Mouse (Mus musculus): ENCODE results near the gene Rnaseh1. TPM values are rescaled to one million over a fixed set of nuclear protein-coding genes. Genes with fewer than 3 reads are reported as not detected.

Rnaseh1 gene
- polyA plus RNA-seq, 1 experiment from 2014 or later, result 16.0 TPM

DNA sequence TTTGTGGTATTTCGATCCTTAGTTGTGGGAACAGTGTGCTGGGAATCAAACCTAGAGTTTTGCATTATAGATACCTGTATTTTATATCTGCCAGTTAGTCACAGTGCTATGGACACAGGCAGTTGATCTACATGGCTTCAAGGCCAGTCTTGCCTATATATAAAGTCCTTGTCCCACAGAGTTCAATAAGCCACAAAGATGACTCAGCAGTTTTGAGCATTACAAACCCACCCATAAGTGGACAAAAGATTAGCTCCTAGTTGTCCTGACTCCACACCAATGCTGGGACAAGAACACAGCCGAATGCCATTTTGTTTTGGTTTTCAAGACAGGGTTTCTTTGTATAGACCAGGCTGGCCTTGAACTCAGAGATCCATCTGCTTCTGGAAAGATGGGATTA is 21.0 kb upstream of the Rnaseh1 start:
- H3K4me1 ChIP-seq (ENCODE audit: control insufficient read depth in 2 of 2, insufficient read depth in 2 of 2, low read length in 2 of 2), result peaks cover 0 to 1% of the 10 kb centered on the region in 2 experiments; a peak in 1 of 4 replicates
- H3K4me3 ChIP-seq (ENCODE audit: control insufficient read depth in 1 of 2, insufficient read depth in 1 of 2, low read depth in 1 of 2, low read length in 2 of 2), result no peak overlapping the region
- no peak for ATAC-seq (ENCODE audit: insufficient number of reproducible peaks, insufficient read depth, low FRiP score, low read depth)
- H3K9ac ChIP-seq (ENCODE audit: low read length), result no peak overlapping the region
- no peak overlapping the region for H3K4me2 ChIP-seq (ENCODE audit: low read length)
- no peak overlapping the region for H3K27ac ChIP-seq (replicated peaks in 1 of 2; ENCODE audit: control insufficient read depth in 1 of 2, insufficient read depth in 1 of 2, low read depth in 2 of 2, low read length in 2 of 2)
- 92% methylated on average over 2 of the region's 2 CpGs for WGBS
- no peaks in the 10 kb centered on the region for H3K9me3 ChIP-seq (ENCODE audit: control insufficient read depth, low read length)
- H3K27me3 ChIP-seq (ENCODE audit: control insufficient read depth, insufficient read depth, low read length), result no peaks in the 10 kb centered on the region
- peaks cover 54% of the 10 kb centered on the region for H3K36me3 ChIP-seq (ENCODE audit: control insufficient read depth, insufficient read depth, low read length)

DNA sequence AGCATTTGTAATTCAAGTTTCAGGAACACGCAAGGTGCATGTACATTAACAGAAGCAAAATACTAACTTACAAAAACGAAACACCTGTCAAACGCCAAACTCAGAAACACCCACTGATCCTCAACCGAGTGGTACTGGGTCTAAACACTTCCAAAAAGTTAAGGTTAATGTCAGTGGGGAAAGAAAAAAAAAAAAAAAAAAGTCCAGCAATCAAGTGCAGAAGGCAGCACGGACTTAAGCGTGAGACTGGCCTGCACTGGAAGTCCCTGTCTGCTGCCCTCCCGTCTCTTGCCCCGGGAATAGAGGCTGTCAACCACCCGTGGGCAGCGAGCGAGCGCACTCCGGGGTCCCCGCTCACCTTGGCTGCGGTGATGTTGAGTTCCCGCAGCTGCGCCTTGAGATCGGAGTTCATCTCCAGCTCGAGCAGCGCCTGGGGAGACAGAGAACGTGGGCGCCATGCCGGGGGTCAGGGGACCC is 14.3 kb upstream of the Rnaseh1 start:
- ATAC-seq (ENCODE audit: insufficient number of reproducible peaks, insufficient read depth, low FRiP score, low read depth), result no peak; the same call in 1 of the 2 replicates
- Histone ChIP-seq H3K36me3 (ENCODE audit: control insufficient read depth, insufficient read depth, low read length) (peaks cover 45% of the 10 kb centered on the region), H3K9ac (ENCODE audit: low read length) (peak overlapping the region; percentile 99), H3K9me3 (ENCODE audit: control insufficient read depth, low read length) (no peaks in the 10 kb centered on the region), H3K4me1 (ENCODE audit: control insufficient read depth in 2 of 2, insufficient read depth in 2 of 2, low read length in 2 of 2) (peaks cover 4 to 14% of the 10 kb centered on the region in 2 experiments), H3K27ac (replicated peaks in 1 of 2; ENCODE audit: control insufficient read depth in 1 of 2, insufficient read depth in 1 of 2, low read depth in 2 of 2, low read length in 2 of 2) (peak overlapping the region; percentile 77 to 81), H3K4me3 (ENCODE audit: control insufficient read depth in 1 of 2, insufficient read depth in 1 of 2, low read depth in 1 of 2, low read length in 2 of 2) (peak overlapping the region; percentile 91 to 98), H3K27me3 (ENCODE audit: control insufficient read depth, insufficient read depth, low read length) (no peaks in the 10 kb centered on the region), H3K4me2 (ENCODE audit: low read length) (peak overlapping the region; percentile 90)
- WGBS, result 2% methylated on average over 23 of the region's 23 CpGs

DNA sequence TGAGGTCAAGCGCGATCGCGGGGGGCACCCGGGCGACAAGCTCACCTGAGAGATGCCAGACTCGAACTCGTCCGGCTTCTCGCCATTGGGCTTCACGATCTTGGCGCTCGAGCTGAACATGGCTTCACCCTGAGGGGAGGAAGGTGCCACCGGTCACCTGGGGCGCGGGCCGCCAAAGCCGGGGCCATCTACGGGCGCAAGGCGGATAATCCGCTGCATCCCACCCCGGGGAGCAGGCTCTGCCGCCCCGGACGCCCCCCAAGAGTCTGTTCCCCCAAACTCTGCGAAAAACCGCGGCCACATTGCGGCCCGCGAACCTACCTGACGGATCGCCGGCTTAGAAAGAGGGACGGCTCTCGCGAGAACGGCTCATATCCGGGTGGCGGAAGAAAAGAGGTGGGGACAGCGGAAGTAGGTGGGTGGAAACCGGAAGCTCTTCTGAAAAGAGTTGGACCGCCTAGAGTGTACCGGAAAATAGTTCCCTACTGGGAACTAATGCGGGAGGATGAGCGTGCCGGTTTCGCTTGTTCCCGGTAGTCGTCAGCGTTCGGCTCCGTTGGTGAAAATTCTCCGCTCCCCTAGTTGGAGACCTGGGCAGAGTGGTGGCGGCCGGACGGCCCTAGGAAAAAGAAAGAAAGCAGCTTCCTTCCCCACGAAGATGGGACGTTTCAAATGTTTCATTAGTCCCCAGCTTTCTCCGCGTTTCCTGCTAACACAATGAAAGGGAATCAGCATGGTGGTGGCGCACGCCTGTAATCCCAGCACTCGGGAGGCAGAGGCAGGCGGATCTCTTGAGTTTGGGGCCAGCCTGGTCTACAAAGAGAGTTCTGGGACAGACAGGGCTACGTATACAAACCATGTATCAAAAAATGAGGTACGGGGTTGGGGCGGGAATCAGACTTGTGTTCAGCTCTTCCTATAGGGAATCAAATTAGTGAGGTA is 13.6 kb upstream of the Rnaseh1 start, which contains the start of gene Rps7:
TSS of gene Rps7 (minus strand) at position 419 of the 942 bp plus-strand sequence.
- peak; percentile 93 for ATAC-seq (ENCODE audit: insufficient number of reproducible peaks, insufficient read depth, low FRiP score, low read depth)
- Histone ChIP-seq H3K9ac (ENCODE audit: low read length) (peak within 1 kb of the TSS; percentile 99), H3K27ac (replicated peaks in 1 of 2; ENCODE audit: control insufficient read depth in 1 of 2, insufficient read depth in 1 of 2, low read depth in 2 of 2, low read length in 2 of 2) (peak within 1 kb of the TSS; percentile 81 to 87), H3K27me3 (ENCODE audit: control insufficient read depth, insufficient read depth, low read length) (no peaks in the 10 kb centered on the region), H3K36me3 (ENCODE audit: control insufficient read depth, insufficient read depth, low read length) (peaks cover 38% of the 10 kb centered on the region), H3K9me3 (ENCODE audit: control insufficient read depth, low read length) (no peaks in the 10 kb centered on the region), H3K4me2 (ENCODE audit: low read length) (peak within 1 kb of the TSS; percentile 90), H3K4me1 (ENCODE audit: control insufficient read depth in 2 of 2, insufficient read depth in 2 of 2, low read length in 2 of 2) (peaks cover 4 to 14% of the 10 kb centered on the region in 2 experiments), H3K4me3 (ENCODE audit: control insufficient read depth in 1 of 2, insufficient read depth in 1 of 2, low read depth in 1 of 2, low read length in 2 of 2) (peak within 1 kb of the TSS; percentile 91 to 98)
- 3% methylated on average over 69 of the region's 69 CpGs for WGBS

- Histone ChIP-seq H3K9ac (ENCODE audit: low read length) (no peak overlapping the region; the same call in 1 of the 2 replicates), H3K4me3 (ENCODE audit: control insufficient read depth in 1 of 2, insufficient read depth in 1 of 2, low read depth in 1 of 2, low read length in 2 of 2) (peak overlapping the region; percentile 91 to 98; a peak in 3 of 4 replicates), H3K9me3 (ENCODE audit: control insufficient read depth, low read length) (no peaks in the 10 kb centered on the region), H3K27ac (replicated peaks in 1 of 2; ENCODE audit: control insufficient read depth in 1 of 2, insufficient read depth in 1 of 2, low read depth in 2 of 2, low read length in 2 of 2) (no peak overlapping the region), H3K36me3 (ENCODE audit: control insufficient read depth, insufficient read depth, low read length) (peaks cover 31% of the 10 kb centered on the region), H3K4me2 (ENCODE audit: low read length) (peak overlapping the region; percentile 90), H3K4me1 (ENCODE audit: control insufficient read depth in 2 of 2, insufficient read depth in 2 of 2, low read length in 2 of 2) (peaks cover 4 to 14% of the 10 kb centered on the region in 2 experiments), H3K27me3 (ENCODE audit: control insufficient read depth, insufficient read depth, low read length) (no peaks in the 10 kb centered on the region)
- 85% methylated on average over 6 of the region's 6 CpGs for WGBS
- ATAC-seq (ENCODE audit: insufficient number of reproducible peaks, insufficient read depth, low FRiP score, low read depth), result no peak
These were observed 12.9 kb upstream of the Rnaseh1 start for GRCm38 (mm10) chr12:28636543-28636942.

- Histone ChIP-seq H3K9me3 (ENCODE audit: control insufficient read depth, low read length) (no peaks in the 10 kb centered on the region), H3K9ac (ENCODE audit: low read length) (no peak overlapping the region), H3K4me3 (ENCODE audit: control insufficient read depth in 1 of 2, insufficient read depth in 1 of 2, low read depth in 1 of 2, low read length in 2 of 2) (no peak overlapping the region), H3K27me3 (ENCODE audit: control insufficient read depth, insufficient read depth, low read length) (peaks cover 5% of the 10 kb centered on the region; the same call in 1 of the 2 replicates), H3K4me2 (ENCODE audit: low read length) (no peak overlapping the region), H3K36me3 (ENCODE audit: control insufficient read depth, insufficient read depth, low read length) (peaks cover 9% of the 10 kb centered on the region), H3K4me1 (ENCODE audit: control insufficient read depth in 2 of 2, insufficient read depth in 2 of 2, low read length in 2 of 2) (peaks cover 4 to 12% of the 10 kb centered on the region in 2 experiments), H3K27ac (replicated peaks in 1 of 2; ENCODE audit: control insufficient read depth in 1 of 2, insufficient read depth in 1 of 2, low read depth in 2 of 2, low read length in 2 of 2) (no peak overlapping the region)
- ATAC-seq (ENCODE audit: insufficient number of reproducible peaks, insufficient read depth, low FRiP score, low read depth), result no peak
- 47% methylated on average over 2 of the region's 2 CpGs for WGBS
These were observed 10.6 kb upstream of the Rnaseh1 start for GRCm38 (mm10) chr12:28638778-28639177.

GRCm38 (mm10) chr12:28662628-28663027 is 13.2 kb downstream of the Rnaseh1 start:
- Histone ChIP-seq H3K27me3 (ENCODE audit: control insufficient read depth, insufficient read depth, low read length) (no peaks in the 10 kb centered on the region), H3K4me2 (ENCODE audit: low read length) (no peak overlapping the region), H3K36me3 (ENCODE audit: control insufficient read depth, insufficient read depth, low read length) (peaks cover 37% of the 10 kb centered on the region), H3K4me3 (ENCODE audit: control insufficient read depth in 1 of 2, insufficient read depth in 1 of 2, low read depth in 1 of 2, low read length in 2 of 2) (no peak overlapping the region), H3K4me1 (ENCODE audit: control insufficient read depth in 2 of 2, insufficient read depth in 2 of 2, low read length in 2 of 2) (peaks cover 5 to 8% of the 10 kb centered on the region in 2 experiments; a peak in 3 of 4 replicates), H3K27ac (replicated peaks in 1 of 2; ENCODE audit: control insufficient read depth in 1 of 2, insufficient read depth in 1 of 2, low read depth in 2 of 2, low read length in 2 of 2) (no peak overlapping the region), H3K9ac (ENCODE audit: low read length) (no peak overlapping the region), H3K9me3 (ENCODE audit: control insufficient read depth, low read length) (no peaks in the 10 kb centered on the region)
- 79% methylated on average over 4 of the region's 4 CpGs for WGBS
- ATAC-seq (ENCODE audit: insufficient number of reproducible peaks, insufficient read depth, low FRiP score, low read depth), result no peak

GRCm38 (mm10) chr12:28666734-28667133 is 17.3 kb downstream of the Rnaseh1 start:
- H3K27ac ChIP-seq (replicated peaks in 1 of 2; ENCODE audit: control insufficient read depth in 1 of 2, insufficient read depth in 1 of 2, low read depth in 2 of 2, low read length in 2 of 2), result no peak overlapping the region
- H3K36me3 ChIP-seq (ENCODE audit: control insufficient read depth, insufficient read depth, low read length), result no peaks in the 10 kb centered on the region
- no peak overlapping the region for H3K9ac ChIP-seq (ENCODE audit: low read length)
- ATAC-seq (ENCODE audit: insufficient number of reproducible peaks, insufficient read depth, low FRiP score, low read depth), result no peak
- no peaks in the 10 kb centered on the region for H3K27me3 ChIP-seq (ENCODE audit: control insufficient read depth, insufficient read depth, low read length)
- peaks cover 6 to 8% of the 10 kb centered on the region in 2 experiments; a peak in 3 of 4 replicates for H3K4me1 ChIP-seq (ENCODE audit: control insufficient read depth in 2 of 2, insufficient read depth in 2 of 2, low read length in 2 of 2)
- H3K9me3 ChIP-seq (ENCODE audit: control insufficient read depth, low read length), result no peaks in the 10 kb centered on the region
- H3K4me2 ChIP-seq (ENCODE audit: low read length), result no peak overlapping the region
- WGBS, result 57% methylated on average over 4 of the region's 4 CpGs
- no peak overlapping the region for H3K4me3 ChIP-seq (ENCODE audit: control insufficient read depth in 1 of 2, insufficient read depth in 1 of 2, low read depth in 1 of 2, low read length in 2 of 2)

Data from heart, embryonic 14.5 days (tissue).